Mouse (Mus musculus) left cerebral cortex, postnatal 14 days (tissue): ENCODE data around the gene Ephb4. TPM values are rescaled to one million over a fixed set of nuclear protein-coding genes. Genes with fewer than 3 reads are reported as not detected.

Experiments used
- DNase-seq, 2 experiments: peaks; one replicate each; pipeline ENCODE4 v3.0.0; 2021 to 2022; ENCODE audit warnings: low spot score in 2 of 2, mixed read lengths in 1 of 2
- intact Hi-C: fragments of 180-260 bp; cut with DNase I; formaldehyde crosslinking; loops from one replicate; pipeline ENCODE4 v1.15.1; 2025
- total RNA-seq, 2 experiments: library from RNA; stranded (reverse); gene quantifications; 2 replicates each; pipeline ENCODE4 v1.2.3; 2021

The Ephb4 gene
- total RNA-seq, 2 experiments from 2014 or later, result 6.0 to 7.6 TPM

- intact Hi-C loops, result no loop called here
- DNase-seq, result no peak
Observed at GRCm38 (mm10) chr5:137409451-137409850, 59.5 kb downstream of the Ephb4 start.

GRCm38 (mm10) chr5:137410066-137410465, 60.2 kb downstream of the Ephb4 start:
- intact Hi-C loops, result no loop called here
- no peak for DNase-seq

GRCm38 (mm10) chr5:137410549-137410948, 60.6 kb downstream of the Ephb4 start:
- intact Hi-C loops, result no loop called here
- DNase-seq, result no peak

- intact Hi-C loops, result no loop called here
- DNase-seq, result no peak
Observed at GRCm38 (mm10) chr5:137411235-137411634, 61.3 kb downstream of the Ephb4 start.

- no peak for DNase-seq
- intact Hi-C loops, result no loop called here
Observed at GRCm38 (mm10) chr5:137414253-137414652, 64.3 kb downstream of the Ephb4 start.

GRCm38 (mm10) chr5:137419105-137419504, 69.2 kb downstream of the Ephb4 start:
- intact Hi-C loops, result no loop called here
- no peak for DNase-seq

GRCm38 (mm10) chr5:137419841-137420240, 69.9 kb downstream of the Ephb4 start:
- DNase-seq, result no peak
- intact Hi-C loops, result no loop called here

- intact Hi-C loops, result no loop called here
- no peak for DNase-seq
Observed at GRCm38 (mm10) chr5:137425648-137426047, 75.7 kb downstream of the Ephb4 start.

Other genes with a start within 250 kb of the Ephb4 start
- 1 to 10 TPM; 3.3 to 3.7 TPM for gene Trim56, start 233.9 kb upstream of the Ephb4 start, total RNA-seq
- not detected for gene Muc3, start 200.8 kb upstream of the Ephb4 start, total RNA-seq
- 1 to 10 TPM; 3.7 to 4.0 TPM for gene Muc3a, start 137.7 kb upstream of the Ephb4 start, total RNA-seq
- gene Ache, start 62.6 kb upstream of the Ephb4 start, total RNA-seq, result 10 to 100 TPM; 68.4 to 81.1 TPM
- 10 to 100 TPM; 16.4 to 17.1 TPM for gene Ufsp1, start 55.5 kb upstream of the Ephb4 start, total RNA-seq
- 100 to 1,000 TPM; 167 to 176 TPM for gene Srrt, start 42.4 kb upstream of the Ephb4 start, total RNA-seq
- 1 to 10 TPM; 3.5 to 3.9 TPM for gene Trip6, start 35.7 kb upstream of the Ephb4 start, total RNA-seq
- 10 to 100 TPM; 23.7 to 28.0 TPM for gene Slc12a9, start 16.5 kb upstream of the Ephb4 start, total RNA-seq
- gene Zan, start 127.0 kb downstream of the Ephb4 start, total RNA-seq, result under 1 TPM; 0.44 to 0.55 TPM
- 10 to 100 TPM; 28.0 to 35.2 TPM for gene Pop7, start 152.4 kb downstream of the Ephb4 start, total RNA-seq
- 10 to 100 TPM; 40.0 to 44.3 TPM for gene Gigyf1, start 168.4 kb downstream of the Ephb4 start, total RNA-seq
- gene Epo, start 183.1 kb downstream of the Ephb4 start, total RNA-seq, result not detected
- 100 to 1,000 TPM; 777 to 806 TPM for gene Gnb2, start 183.4 kb downstream of the Ephb4 start, total RNA-seq
- gene Actl6b, start 203.4 kb downstream of the Ephb4 start, total RNA-seq, result 100 to 1,000 TPM; 126 to 139 TPM
- gene Tfr2, start 219.7 kb downstream of the Ephb4 start, total RNA-seq, result 10 to 100 TPM; 12.8 to 14.2 TPM